ENCODE assay signal across 10 mouse cellular contexts in genomic region chr2:105516267-105517133, GRCm38 (mm10).
DNase-seq lines count a peak whose midpoint lies in the region; ATAC-seq lines count a peak whose summit lies in the region.
"Had no signal": no experiment of that assay in that cellular context is flagged by ENCODE, and none has a peak within 500 bp of the region (broad histone marks: within the 10 kb centered on the region; RNA-seq: fewer than 3 reads in every experiment).

No protein-coding gene starts in this region.

- H3K4me2 ChIP-seq in forebrain, embryonic 13.5 days = peak overlapping the region; percentile 6
- H3K4me2 ChIP-seq: heart, embryonic 13.5 days had no signal

- peak; percentile 94 for ATAC-seq in forebrain, embryonic 13.5 days
- no peak for ATAC-seq in megakaryocyte, adult 5-6 weeks (ENCODE audit: poor library complexity, severe bottlenecking)

- peaks cover 31% of the 10 kb centered on the region for H3K4me1 ChIP-seq in forebrain, embryonic 13.5 days
- H3K4me1 ChIP-seq in limb, embryonic 10.5 days = no peaks in the 10 kb centered on the region

- no peak overlapping the region for H3K4me3 ChIP-seq in forebrain, embryonic 13.5 days
- H3K4me3 ChIP-seq in limb, embryonic 10.5 days = no peak overlapping the region
- H3K4me3 ChIP-seq: heart, embryonic 13.5 days; myocyte had no signal

- no peaks in the 10 kb centered on the region for H3K36me3 ChIP-seq in forebrain, embryonic 13.5 days (ENCODE audit: poor library complexity, severe bottlenecking)
- no peaks in the 10 kb centered on the region for H3K36me3 ChIP-seq in limb, embryonic 10.5 days
- H3K36me3 ChIP-seq: heart, embryonic 13.5 days had no signal

- peak; percentile 68 for DNase-seq in left cerebral cortex, postnatal 4 days
- no peak for DNase-seq in left cerebral cortex, adult 18-20 months (ENCODE audit: low spot score in 2 of 2)
- DNase-seq in limb, embryonic 10.5 days (ENCODE audit: low spot score) = peak; percentile 20
- DNase-seq in retina, embryonic 14.5 days (ENCODE audit: low spot score) = peak; percentile 82
- no peak for DNase-seq in heart, postnatal 36 days
- DNase-seq: kidney, adult 11 months had no signal

- peaks cover 21% of the 10 kb centered on the region for H3K27me3 ChIP-seq in forebrain, embryonic 13.5 days
- H3K27me3 ChIP-seq in limb, embryonic 10.5 days (ENCODE audit: low read depth, poor library complexity, severe bottlenecking) = no peaks in the 10 kb centered on the region
- H3K27me3 ChIP-seq: heart, embryonic 13.5 days had no signal

- H3K9ac ChIP-seq in forebrain, embryonic 13.5 days = no peak overlapping the region
- H3K9ac ChIP-seq: heart, embryonic 13.5 days had no signal

- WGBS in forebrain, embryonic 13.5 days = 23% methylated on average over 6 of the region's 6 CpGs
- WGBS in limb, embryonic 10.5 days = 72% methylated on average over 6 of the region's 6 CpGs

- intact Hi-C loops in left cerebral cortex, postnatal 4 days (cut with DNase I) = no loop called here
- intact Hi-C loops in heart, postnatal 36 days (cut with DNase I) = no loop called here

- H3K27ac ChIP-seq in forebrain, embryonic 13.5 days = peak overlapping the region; percentile 73
- no peak overlapping the region for H3K27ac ChIP-seq in limb, embryonic 10.5 days
- H3K27ac ChIP-seq: heart, embryonic 13.5 days had no signal

- no peaks in the 10 kb centered on the region for H3K9me3 ChIP-seq in forebrain, embryonic 13.5 days (replicated peaks)
- H3K9me3 ChIP-seq in limb, embryonic 10.5 days (replicated peaks) = no peaks in the 10 kb centered on the region

Comparison
In these comparisons a context has a peak if more than half of its experiments do, and no peak if none do; other contexts are left out.
1. DNase-seq: peak in left cerebral cortex, postnatal 4 days (single experiment), limb, embryonic 10.5 days (single experiment) and retina, embryonic 14.5 days (single experiment); none in left cerebral cortex, adult 18-20 months (0 of 2) and heart, postnatal 36 days (0 of 2).